In genomic region chr8:42972545-42972944, GRCm38 (mm10) we compare ENCODE assay signal across 28 mouse cellular contexts.
"Had no signal": no experiment of that assay in that cellular context is flagged by ENCODE, and none has a peak within 500 bp of the region (broad histone marks: within the 10 kb centered on the region; RNA-seq: fewer than 3 reads in every experiment).

No protein-coding gene starts in this region.

- H3K4me1 ChIP-seq: embryonic facial prominence, embryonic 10.5 days; embryonic facial prominence, embryonic 12.5 days; embryonic facial prominence, embryonic 13.5 days; embryonic facial prominence, embryonic 15.5 days had no signal

- H3K9me3 ChIP-seq: embryonic facial prominence, embryonic 10.5 days; embryonic facial prominence, embryonic 12.5 days; embryonic facial prominence, embryonic 13.5 days; embryonic facial prominence, embryonic 15.5 days; forebrain, embryonic 10.5 days; forebrain, embryonic 12.5 days; forebrain, embryonic 13.5 days; forebrain, embryonic 15.5 days had no signal

- H3K36me3 ChIP-seq: embryonic facial prominence, embryonic 10.5 days; embryonic facial prominence, embryonic 12.5 days; embryonic facial prominence, embryonic 13.5 days; embryonic facial prominence, embryonic 15.5 days; forebrain, embryonic 10.5 days; forebrain, embryonic 12.5 days; forebrain, embryonic 15.5 days had no signal

- H3K9ac ChIP-seq: embryonic facial prominence, embryonic 12.5 days; embryonic facial prominence, embryonic 13.5 days; embryonic facial prominence, embryonic 15.5 days; forebrain, embryonic 12.5 days; forebrain, embryonic 13.5 days; forebrain, embryonic 15.5 days; forebrain, postnatal 0 days had no signal

- H3K27ac ChIP-seq: embryonic facial prominence, embryonic 10.5 days; embryonic facial prominence, embryonic 12.5 days; embryonic facial prominence, embryonic 13.5 days; embryonic facial prominence, embryonic 15.5 days; forebrain, embryonic 13.5 days; forebrain, embryonic 15.5 days; gastrocnemius, adult 2 months had no signal

- DNase-seq: cerebellum, adult 2 months; cerebellum, adult 8-10 months; cerebellum, adult 9-10 months; cerebellum, adult 9-11 months; cerebellum, postnatal 10 days; cerebellum, postnatal 14 days; cerebellum, postnatal 25 days; cerebellum, postnatal 36 days; embryo, embryonic 11 days; forebrain, postnatal 0 days; gastrocnemius, adult 2 months; gastrocnemius, postnatal 10 days; gastrocnemius, postnatal 14 days; gastrocnemius, postnatal 25 days; gastrocnemius, postnatal 36 days; heart, adult 11 months; heart, adult 18-20 months had no signal

- H3K4me3 ChIP-seq: embryonic facial prominence, embryonic 10.5 days; embryonic facial prominence, embryonic 12.5 days; embryonic facial prominence, embryonic 13.5 days; embryonic facial prominence, embryonic 15.5 days; erythroblast, embryonic 14.5 days; forebrain, embryonic 10.5 days; forebrain, embryonic 12.5 days; forebrain, embryonic 13.5 days; forebrain, embryonic 15.5 days; gastrocnemius, adult 2 months had no signal

- H3K4me2 ChIP-seq: embryonic facial prominence, embryonic 12.5 days; embryonic facial prominence, embryonic 13.5 days; embryonic facial prominence, embryonic 15.5 days; forebrain, embryonic 12.5 days; forebrain, embryonic 13.5 days; forebrain, embryonic 15.5 days had no signal

- ATAC-seq: forebrain, embryonic 13.5 days; forebrain, embryonic 14.5 days; forebrain, embryonic 15.5 days; forebrain, embryonic 16.5 days; forebrain, postnatal 0 days had no signal

- H3K27me3 ChIP-seq: embryonic facial prominence, embryonic 12.5 days; embryonic facial prominence, embryonic 13.5 days; embryonic facial prominence, embryonic 15.5 days; forebrain, embryonic 12.5 days; forebrain, embryonic 13.5 days; forebrain, embryonic 15.5 days had no signal
